Mouse (Mus musculus) neural tube, embryonic 12.5 days (tissue): ENCODE measurements at regions not wholly inside any gene's neighbourhood (a gene's known extent, or its start where the extent isn't known, plus 50 kb on each side); places are given as distances from the start of the nearest gene placed in this dataset.

Experiments
- ATAC-seq: fragments of 200-750 bp; cut with Nextera tagmentation; 2 replicates; pipeline ENCODE4 v1.8.0; 2017; ENCODE audit warnings: low read depth, mild to moderate bottlenecking, moderate TSS enrichment, moderate library complexity; ENCODE audit not compliant: low FRiP score
- H3K27ac ChIP-seq: fragments of 300-500 bp; sonication (generic); 2 replicates; pipeline ENCODE4 v1.5.1; 2016
- H3K27me3 ChIP-seq: fragments of 300-500 bp; sonication (generic); replicated peaks from 2 replicates; pipeline ENCODE4 v1.6.1; 2016; ENCODE audit warnings: mild to moderate bottlenecking
- H3K36me3 ChIP-seq: fragments of 300-500 bp; sonication (generic); 2 replicates; pipeline ENCODE4 v1.6.1; 2016; ENCODE audit warnings: mild to moderate bottlenecking
- H3K4me1 ChIP-seq: fragments of 300-500 bp; sonication (generic); 2 replicates; pipeline ENCODE4 v1.6.1; 2016
- H3K4me2 ChIP-seq: fragments of 300-500 bp; sonication (generic); replicated peaks from 2 replicates; pipeline ENCODE4 v1.6.1; 2016; ENCODE audit warnings: mild to moderate bottlenecking
- H3K4me3 ChIP-seq: fragments of 300-500 bp; sonication (generic); 2 replicates; pipeline ENCODE4 v1.5.1; 2016
- H3K9ac ChIP-seq: fragments of 300-500 bp; sonication (generic); 2 replicates; pipeline ENCODE4 v1.6.1; 2016; ENCODE audit warnings: mild to moderate bottlenecking
- H3K9me3 ChIP-seq: fragments of 300-500 bp; sonication (generic); 2 replicates; pipeline ENCODE4 v1.6.1; 2016; ENCODE audit warnings: mild to moderate bottlenecking
- WGBS: fragments of 180-500 bp; shearing (Covaris S2); methylation state at CpG from one replicate; pipeline ENCODE4 v1.1.7; 2016; 5-methylcytosine and 5-hydroxymethylcytosine counted together

DNA sequence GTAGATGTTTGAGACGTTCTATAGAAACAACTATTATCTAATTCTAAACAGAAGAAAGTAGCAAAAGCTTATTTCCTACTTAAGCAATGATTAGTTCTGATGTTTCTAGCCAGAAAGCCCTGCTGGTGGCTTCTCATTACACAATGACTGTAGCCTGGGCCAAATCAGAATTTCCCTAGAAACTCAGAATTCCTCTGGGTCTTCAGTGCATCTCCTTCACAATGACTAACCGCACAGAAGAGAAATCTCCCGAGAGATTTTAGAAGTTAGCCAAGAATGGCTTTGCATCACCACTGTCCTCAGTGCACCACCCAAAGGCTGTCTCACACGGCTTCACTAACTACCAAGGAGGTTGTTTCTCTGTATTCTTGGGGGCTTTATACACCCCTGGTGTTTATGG is 248.0 kb downstream of the Gm826 start:
- Histone ChIP-seq H3K9ac (no peak overlapping the region), H3K27me3 (no peaks in the 10 kb centered on the region), H3K4me3 (no peak overlapping the region), H3K4me2 (no peak overlapping the region), H3K9me3 (no peaks in the 10 kb centered on the region), H3K36me3 (no peaks in the 10 kb centered on the region), H3K27ac (no peak overlapping the region), H3K4me1 (no peaks in the 10 kb centered on the region)
- 70% methylated on average over 4 of the region's 4 CpGs for WGBS
- ATAC-seq, result no peak

DNA sequence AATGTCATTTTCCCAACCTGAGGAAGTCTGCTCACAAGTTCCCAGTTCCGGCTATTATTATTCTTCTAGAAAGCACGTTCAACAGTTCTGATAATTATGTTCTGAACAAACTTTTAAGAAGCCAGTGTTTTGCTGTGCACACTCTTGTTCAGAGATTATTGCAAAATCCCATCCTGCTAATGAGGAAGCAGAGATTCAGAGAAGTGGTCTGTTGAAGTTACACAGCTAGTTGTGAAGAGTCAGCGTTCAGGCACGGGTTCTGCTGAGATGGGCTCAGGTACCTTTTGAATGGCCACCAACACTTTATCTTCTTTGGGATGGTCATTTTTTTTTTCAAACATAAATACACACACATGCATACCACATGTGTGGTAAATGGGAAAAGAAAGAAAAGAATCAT is 250.3 kb downstream of the Gm826 start:
- Histone ChIP-seq H3K36me3 (no peaks in the 10 kb centered on the region), H3K9ac (no peak overlapping the region), H3K27ac (no peak overlapping the region), H3K27me3 (no peaks in the 10 kb centered on the region), H3K4me2 (no peak overlapping the region), H3K4me1 (no peaks in the 10 kb centered on the region), H3K4me3 (no peak overlapping the region), H3K9me3 (no peaks in the 10 kb centered on the region)
- 93% methylated on average over 4 of the region's 4 CpGs for WGBS
- ATAC-seq, result no peak

DNA sequence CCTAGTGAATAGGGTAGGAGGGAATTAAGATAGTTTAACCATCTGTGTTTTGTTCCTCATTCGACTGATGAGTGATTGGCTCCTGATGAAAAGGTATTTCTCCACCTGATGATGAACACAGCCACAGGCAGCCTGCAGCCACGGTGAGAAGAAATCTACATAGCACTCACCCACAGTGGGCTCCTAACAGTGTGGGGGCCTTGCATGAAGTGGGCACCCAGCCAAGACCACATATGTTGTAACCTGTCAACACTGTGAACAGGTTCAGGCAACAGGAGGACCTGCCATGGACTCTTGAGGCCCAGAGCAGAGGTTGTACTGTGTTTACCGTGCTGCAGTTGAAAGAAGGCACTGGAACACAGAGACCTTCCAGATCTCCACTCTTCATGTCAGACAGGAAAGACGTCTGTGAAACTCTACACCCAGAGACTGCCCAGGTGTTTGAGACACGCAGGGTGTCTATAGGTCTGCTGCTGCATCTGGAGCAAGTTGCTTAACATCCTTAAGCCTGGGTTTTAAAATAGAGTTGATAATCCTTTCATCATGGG is 251.8 kb downstream of the Gm826 start:
- ATAC-seq, result no peak
- Histone ChIP-seq H3K4me2 (no peak overlapping the region), H3K36me3 (no peaks in the 10 kb centered on the region), H3K4me1 (no peaks in the 10 kb centered on the region), H3K27me3 (no peaks in the 10 kb centered on the region), H3K27ac (no peak overlapping the region), H3K9me3 (no peaks in the 10 kb centered on the region), H3K4me3 (no peak overlapping the region), H3K9ac (no peak overlapping the region)
- WGBS, result 79% methylated on average over 5 of the region's 5 CpGs

DNA sequence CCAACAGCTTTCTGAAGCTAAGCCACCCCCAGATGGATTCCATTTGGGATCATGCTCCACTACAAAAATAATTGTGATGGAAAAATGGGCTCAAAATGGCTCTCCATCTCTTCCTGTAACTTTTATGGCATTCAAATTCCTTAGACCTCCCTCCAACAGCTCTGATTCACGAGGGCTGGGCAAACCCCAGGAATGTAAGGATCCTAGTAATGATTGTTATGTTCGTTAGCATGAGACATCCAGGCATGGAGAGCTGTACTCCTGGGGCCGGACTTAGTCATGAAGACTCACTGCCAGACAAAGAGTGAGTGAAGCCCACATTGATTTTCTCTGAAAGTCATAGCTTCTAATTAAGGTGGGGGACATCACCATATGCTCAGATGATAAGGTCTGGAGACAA is 258.3 kb downstream of the Gm826 start:
- H3K4me2 ChIP-seq, result no peak overlapping the region
- H3K9ac ChIP-seq, result no peak overlapping the region
- H3K27me3 ChIP-seq, result no peaks in the 10 kb centered on the region
- 75% methylated on average over 3 of the region's 3 CpGs for WGBS
- H3K9me3 ChIP-seq, result no peaks in the 10 kb centered on the region
- no peak overlapping the region for H3K27ac ChIP-seq
- no peak for ATAC-seq
- no peak overlapping the region for H3K4me3 ChIP-seq
- no peaks in the 10 kb centered on the region for H3K4me1 ChIP-seq
- no peaks in the 10 kb centered on the region for H3K36me3 ChIP-seq

DNA sequence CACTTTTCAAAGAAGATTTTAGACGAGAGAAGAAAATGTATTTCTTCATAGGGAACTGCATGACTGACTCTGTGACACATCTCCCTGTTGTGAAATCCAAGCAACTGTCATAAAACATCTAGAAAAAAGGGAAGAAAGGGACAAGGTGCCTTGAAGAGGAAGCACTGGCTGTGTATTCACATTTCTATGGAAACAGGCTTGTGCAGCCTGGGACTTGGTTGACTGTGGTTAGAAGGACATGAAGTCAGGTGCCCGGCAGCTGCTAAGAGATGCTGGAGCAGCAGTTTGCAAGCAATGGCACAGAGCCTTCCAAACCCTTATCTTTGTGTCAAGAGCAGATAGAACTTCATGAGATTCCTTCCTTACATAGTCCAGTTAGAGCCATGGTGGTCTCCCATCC is 263.5 kb downstream of the Gm826 start:
- H3K36me3 ChIP-seq, result no peaks in the 10 kb centered on the region
- ATAC-seq, result no peak
- 90% methylated on average over 2 of the region's 2 CpGs for WGBS
- 0 out of 2 replicates have a peak, but pooled peaks cover 5% of the 10 kb centered on the region for H3K4me1 ChIP-seq
- no peak overlapping the region for H3K4me3 ChIP-seq
- H3K4me2 ChIP-seq, result no peak overlapping the region
- no peak overlapping the region for H3K9ac ChIP-seq
- no peaks in the 10 kb centered on the region for H3K9me3 ChIP-seq
- H3K27ac ChIP-seq, result no peak overlapping the region
- H3K27me3 ChIP-seq, result no peaks in the 10 kb centered on the region

DNA sequence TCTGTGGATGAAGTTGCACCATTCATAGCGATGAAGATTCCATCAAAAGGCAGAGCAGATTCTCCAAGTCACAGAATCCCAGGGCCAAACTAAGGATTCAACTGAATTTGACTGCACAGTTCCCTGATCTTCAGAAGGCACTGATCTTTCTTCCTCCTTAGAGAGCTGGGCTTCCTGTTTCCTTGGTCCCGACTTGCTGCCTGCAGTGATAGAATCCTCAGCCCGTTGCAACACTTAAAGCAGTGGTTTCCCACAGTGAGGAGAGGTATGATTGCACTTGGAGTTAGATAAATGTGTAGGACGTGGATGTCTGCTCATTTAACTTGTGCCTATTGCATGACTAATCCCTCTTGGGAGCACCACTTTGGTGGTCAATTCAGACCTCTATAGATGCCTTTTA is 265.2 kb downstream of the Gm826 start:
- Histone ChIP-seq H3K4me1 (0 out of 2 replicates have a peak, but pooled peaks cover 5% of the 10 kb centered on the region), H3K9me3 (no peaks in the 10 kb centered on the region), H3K9ac (no peak overlapping the region), H3K36me3 (no peaks in the 10 kb centered on the region), H3K4me3 (no peak overlapping the region), H3K27ac (no peak overlapping the region), H3K27me3 (no peaks in the 10 kb centered on the region), H3K4me2 (no peak overlapping the region)
- WGBS, result 78% methylated on average over 4 of the region's 4 CpGs
- no peak for ATAC-seq

DNA sequence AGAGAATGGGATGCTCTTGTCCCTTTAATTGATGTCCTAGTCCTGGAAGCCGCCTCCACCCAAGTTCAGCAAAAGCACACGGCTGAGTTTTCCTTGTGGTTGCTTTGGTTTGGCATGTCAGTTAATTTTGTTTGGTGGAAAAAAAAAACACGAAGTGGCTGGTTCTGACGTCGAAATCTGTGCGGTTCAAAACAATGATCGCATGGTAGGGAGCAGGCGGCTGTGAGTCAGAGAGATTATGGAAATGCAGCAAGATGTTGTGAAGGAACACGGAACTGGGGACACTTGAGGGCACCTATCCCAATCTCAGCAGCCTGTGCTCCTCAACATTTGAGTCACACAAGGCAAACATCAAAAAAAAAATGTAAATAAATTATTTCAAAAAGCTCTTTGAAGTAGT is 266.1 kb downstream of the Gm826 start:
- no peak overlapping the region for H3K27ac ChIP-seq
- H3K4me2 ChIP-seq, result no peak overlapping the region
- 0 out of 2 replicates have a peak, but pooled peaks cover 5% of the 10 kb centered on the region for H3K4me1 ChIP-seq
- H3K9ac ChIP-seq, result no peak overlapping the region
- no peak overlapping the region for H3K4me3 ChIP-seq
- WGBS, result 89% methylated on average over 9 of the region's 9 CpGs
- H3K27me3 ChIP-seq, result no peaks in the 10 kb centered on the region
- H3K36me3 ChIP-seq, result no peaks in the 10 kb centered on the region
- no peaks in the 10 kb centered on the region for H3K9me3 ChIP-seq
- no peak for ATAC-seq

DNA sequence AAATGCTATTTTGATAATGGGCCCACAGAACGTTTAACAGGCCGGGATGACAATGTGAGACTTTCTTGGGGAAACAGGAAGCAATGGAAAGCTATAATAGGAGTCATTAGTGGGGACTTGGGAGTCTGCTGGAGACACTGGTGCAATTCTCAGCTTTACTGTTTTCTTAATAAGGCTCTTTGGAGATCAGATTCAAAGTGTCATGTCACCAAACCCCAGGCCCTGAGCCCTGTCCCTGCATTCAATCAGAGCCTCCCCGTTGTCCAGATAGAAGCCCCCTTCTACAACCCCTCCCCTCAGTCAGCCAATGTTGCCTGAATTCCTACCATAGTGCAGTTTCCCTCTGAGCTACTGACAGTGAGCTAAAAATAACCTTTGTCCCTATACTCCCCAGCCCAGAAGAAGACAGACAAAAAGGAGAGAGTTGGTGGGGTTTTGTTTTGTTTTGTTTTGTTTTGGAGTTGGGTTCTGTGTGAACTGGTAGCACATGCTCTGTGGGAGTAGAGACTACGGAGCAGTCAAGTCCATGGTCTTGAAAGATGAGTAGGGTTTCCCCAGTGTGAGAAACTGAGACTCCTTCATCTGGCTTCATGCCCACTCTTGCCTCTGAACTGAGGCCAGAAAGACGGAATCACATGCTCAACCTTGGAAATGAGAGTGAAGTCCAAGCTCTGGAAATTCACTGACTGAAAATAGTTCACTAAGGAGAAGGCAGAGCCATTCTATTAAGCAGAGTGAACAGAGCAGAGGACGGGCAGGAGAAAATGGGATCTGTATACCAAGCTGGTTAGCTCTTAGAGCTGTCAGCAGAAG is 267.3 kb downstream of the Gm826 start:
- Histone ChIP-seq H3K27me3 (no peaks in the 10 kb centered on the region), H3K4me2 (no peak overlapping the region), H3K36me3 (no peaks in the 10 kb centered on the region), H3K4me1 (0 out of 2 replicates have a peak, but pooled peaks cover 5% of the 10 kb centered on the region), H3K4me3 (no peak overlapping the region), H3K27ac (no peak overlapping the region), H3K9me3 (no peaks in the 10 kb centered on the region), H3K9ac (no peak overlapping the region)
- 46% methylated on average over 6 of the region's 6 CpGs for WGBS
- no peak for ATAC-seq

DNA sequence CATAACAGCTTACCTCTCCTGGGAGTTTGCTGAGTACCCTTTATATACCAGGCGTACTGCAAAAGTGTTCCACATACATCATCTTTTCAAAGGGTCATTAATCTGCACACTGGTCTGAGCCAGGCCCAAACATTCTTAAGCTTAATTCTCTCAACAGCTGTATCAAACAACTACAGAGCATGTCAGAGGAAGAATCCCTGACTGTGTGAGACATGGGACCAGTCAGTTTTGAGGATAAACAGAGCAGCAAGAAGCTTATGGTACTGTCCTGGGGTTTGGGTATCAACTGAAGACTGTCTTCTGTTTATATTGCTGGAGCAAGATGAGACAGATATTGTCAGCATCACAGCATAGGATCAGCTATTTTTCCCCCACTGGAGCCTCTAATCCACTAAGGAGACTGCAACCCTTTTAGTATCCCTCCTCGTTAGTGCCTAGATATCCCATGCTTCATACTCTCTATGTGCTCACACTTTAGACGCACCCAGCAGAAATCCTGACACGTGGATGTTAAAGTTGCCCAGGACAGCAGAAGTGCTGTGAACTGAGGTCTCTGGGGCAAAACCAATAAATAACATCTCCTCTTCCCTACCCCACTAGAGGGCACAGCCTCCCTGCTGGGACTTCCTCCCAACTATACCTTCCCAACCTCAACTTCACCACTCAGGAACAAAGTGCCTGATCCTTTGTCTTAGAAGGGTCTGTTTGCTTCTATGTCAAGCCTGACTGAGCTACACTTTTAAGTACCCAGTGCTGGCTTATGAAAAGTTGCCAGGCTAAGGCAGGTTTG is 271.6 kb downstream of the Gm826 start:
- H3K4me2 ChIP-seq, result no peak overlapping the region
- 0 out of 2 replicates have a peak, but pooled peaks cover 7% of the 10 kb centered on the region for H3K4me1 ChIP-seq
- no peak overlapping the region for H3K27ac ChIP-seq
- no peak overlapping the region for H3K9ac ChIP-seq
- no peaks in the 10 kb centered on the region for H3K27me3 ChIP-seq
- H3K36me3 ChIP-seq, result no peaks in the 10 kb centered on the region
- ATAC-seq, result no peak
- 61% methylated on average over 4 of the region's 4 CpGs for WGBS
- no peaks in the 10 kb centered on the region for H3K9me3 ChIP-seq
- H3K4me3 ChIP-seq, result no peak overlapping the region

DNA sequence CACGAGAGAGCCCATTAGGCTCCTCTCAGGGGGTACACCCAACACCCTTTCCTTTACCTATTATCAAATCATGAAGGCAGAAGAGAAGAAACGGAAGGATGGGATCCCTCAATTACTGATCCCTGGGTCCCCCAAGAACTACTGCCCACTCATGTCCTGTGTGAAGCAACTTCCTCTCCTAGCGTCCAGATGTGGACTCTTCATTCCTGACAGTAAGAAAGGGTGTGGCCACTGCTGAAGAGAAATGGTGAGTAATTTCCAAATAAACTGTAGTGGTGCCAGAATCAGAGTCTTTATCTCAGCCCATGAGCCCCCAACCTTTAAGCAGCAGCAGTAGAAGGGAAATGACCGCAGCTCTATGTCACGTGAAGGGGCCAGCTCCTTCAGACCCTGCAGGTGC is 273.9 kb downstream of the Gm826 start:
- WGBS, result 92% methylated on average over 5 of the region's 5 CpGs

DNA sequence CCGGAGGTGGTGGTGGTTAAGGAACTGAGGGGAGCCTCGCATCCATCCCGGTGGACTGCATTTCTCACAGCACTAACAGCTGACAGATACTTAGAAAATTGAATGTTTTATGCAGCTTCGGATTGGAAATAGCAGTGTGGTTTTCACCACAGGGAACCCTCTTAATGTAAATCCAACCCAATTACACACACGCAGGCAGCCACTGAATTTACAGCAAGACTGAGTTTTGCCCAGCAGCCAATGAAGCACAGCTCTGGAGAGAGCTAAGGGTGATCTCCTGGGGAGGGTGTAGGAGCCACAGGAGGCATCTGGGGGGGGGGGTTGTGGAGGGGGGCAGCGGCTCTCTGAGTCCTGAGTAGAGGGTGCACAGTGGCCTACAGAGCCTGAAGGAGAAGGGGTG is 276.8 kb downstream of the Gm826 start:
- H3K4me3 ChIP-seq, result no peak overlapping the region
- no peak overlapping the region for H3K4me2 ChIP-seq
- H3K9ac ChIP-seq, result no peak overlapping the region
- H3K4me1 ChIP-seq, result 0 out of 2 replicates have a peak, but pooled peaks cover 3% of the 10 kb centered on the region
- H3K36me3 ChIP-seq, result no peaks in the 10 kb centered on the region
- no peak overlapping the region for H3K27ac ChIP-seq
- no peaks in the 10 kb centered on the region for H3K27me3 ChIP-seq
- ATAC-seq, result no peak
- 52% methylated on average over 6 of the region's 6 CpGs for WGBS
- no peaks in the 10 kb centered on the region for H3K9me3 ChIP-seq

More for the DNA sequence above, 273.9 kb downstream of the Gm826 start:
- Histone ChIP-seq H3K4me3 (no peak overlapping the region), H3K4me2 (no peak overlapping the region), H3K9ac (no peak overlapping the region), H3K4me1 (0 out of 2 replicates have a peak, but pooled peaks cover 3% of the 10 kb centered on the region), H3K9me3 (no peaks in the 10 kb centered on the region), H3K36me3 (no peaks in the 10 kb centered on the region), H3K27me3 (no peaks in the 10 kb centered on the region), H3K27ac (no peak overlapping the region)
- ATAC-seq, result no peak

DNA sequence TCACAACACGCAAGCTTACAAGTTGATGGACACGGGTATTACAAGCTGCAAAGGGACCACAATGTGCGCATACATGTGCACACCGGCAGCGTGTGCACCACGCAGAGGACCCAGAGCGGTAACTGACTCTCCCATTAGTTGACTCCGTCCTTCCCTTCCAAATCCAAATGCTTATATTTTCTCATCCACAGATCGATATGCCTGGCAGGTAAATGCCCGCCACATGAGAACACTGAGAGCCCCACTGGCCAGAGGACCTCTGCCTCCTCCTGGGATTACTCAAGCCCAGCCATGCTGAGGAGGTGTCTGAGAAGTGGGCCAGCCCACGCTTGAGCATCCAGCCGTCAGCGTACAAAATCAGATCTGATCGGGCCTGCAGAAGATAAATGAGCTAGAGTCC is 279.6 kb downstream of the Gm826 start:
- WGBS, result 87% methylated on average over 14 of the region's 14 CpGs
- Histone ChIP-seq H3K9ac (no peak overlapping the region), H3K36me3 (no peaks in the 10 kb centered on the region), H3K4me2 (no peak overlapping the region), H3K9me3 (no peaks in the 10 kb centered on the region), H3K27ac (no peak overlapping the region), H3K27me3 (no peaks in the 10 kb centered on the region), H3K4me1 (0 out of 2 replicates have a peak, but pooled peaks cover 3% of the 10 kb centered on the region), H3K4me3 (no peak overlapping the region)
- no peak for ATAC-seq
